14 mouse cellular contexts compared by ENCODE assay signal in the genomic region with DNA sequence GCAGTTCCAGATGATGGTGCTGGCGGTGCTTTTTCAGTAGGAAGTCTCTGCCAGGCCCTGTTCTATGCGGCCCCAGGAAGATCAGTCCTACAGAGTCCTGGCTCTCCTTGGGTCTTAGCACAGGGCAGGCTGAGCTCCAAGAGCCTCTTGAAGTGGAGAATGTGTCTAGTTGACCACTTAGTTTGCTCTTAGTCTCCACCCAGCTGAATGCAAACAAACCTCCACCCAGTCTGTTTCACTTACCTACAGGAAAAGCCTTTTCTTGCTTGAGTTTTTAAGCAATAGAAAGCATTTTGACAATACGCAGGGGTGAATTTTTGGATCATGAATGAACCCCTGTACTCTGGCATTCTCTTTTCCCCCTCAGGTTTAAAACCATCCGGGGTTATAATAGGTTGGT. TPM values are rescaled to one million over a fixed set of nuclear protein-coding genes. Genes with fewer than 3 reads are reported as not detected.
DNase-seq lines count a peak whose midpoint lies in the region; ATAC-seq and TF ChIP-seq lines count a peak whose summit lies in the region.
"Had no signal": no experiment of that assay in that cellular context is flagged by ENCODE, and none has a peak within 500 bp of the region (broad histone marks: within the 10 kb centered on the region; RNA-seq: fewer than 3 reads in every experiment).

No protein-coding gene starts in this region.

- H3K36me3 ChIP-seq in midbrain, embryonic 10.5 days: peaks cover 2% of the 10 kb centered on the region; the same call in 1 of the 2 replicates
- H3K36me3 ChIP-seq in midbrain, embryonic 16.5 days (ENCODE audit: control insufficient read depth, insufficient read depth, low read length): no peaks in the 10 kb centered on the region
- H3K36me3 ChIP-seq in lung, postnatal 0 days (ENCODE audit: insufficient read depth, low read length): no peaks in the 10 kb centered on the region
- H3K36me3 ChIP-seq in neural tube, embryonic 15.5 days: no peaks in the 10 kb centered on the region

- no peaks in the 10 kb centered on the region for H3K9me3 ChIP-seq in midbrain, embryonic 10.5 days (replicated peaks)
- H3K9me3 ChIP-seq in midbrain, embryonic 16.5 days (replicated peaks; ENCODE audit: control insufficient read depth, low read length, poor library complexity, severe bottlenecking): no peaks in the 10 kb centered on the region
- H3K9me3 ChIP-seq in lung, postnatal 0 days (ENCODE audit: low read length): no peaks in the 10 kb centered on the region
- H3K9me3 ChIP-seq in neural tube, embryonic 15.5 days (replicated peaks): no peaks in the 10 kb centered on the region

- whole genome bisulfite sequencing in cerebellum, adult 2 months: 6% methylated on average over 4 of the region's 4 CpGs
- WGBS in midbrain, embryonic 10.5 days: 86% methylated on average over 4 of the region's 4 CpGs
- 74% methylated on average over 4 of the region's 4 CpGs for WGBS in midbrain, embryonic 16.5 days
- WGBS in lung, postnatal 0 days: 42% methylated on average over 4 of the region's 4 CpGs
- 87% methylated on average over 4 of the region's 4 CpGs for WGBS in neural tube, embryonic 15.5 days

- H3K4me3 ChIP-seq in cerebellum, adult 2 months (replicated peaks; ENCODE audit: insufficient read depth, low read depth, low read length): peak overlapping the region; percentile 75
- no peak overlapping the region for H3K4me3 ChIP-seq in midbrain, embryonic 10.5 days
- H3K4me3 ChIP-seq in midbrain, embryonic 16.5 days (ENCODE audit: low read depth, low read length): no peak overlapping the region
- H3K4me3 ChIP-seq in lung, postnatal 0 days (ENCODE audit: low read depth, low read length): 0 out of 2 replicates have a peak overlapping the region, but pooled peaks have one; percentile 3
- H3K4me3 ChIP-seq in neural tube, embryonic 15.5 days (replicated peaks): no peak overlapping the region

- no peaks in the 10 kb centered on the region for H3K27me3 ChIP-seq in cerebellum, adult 2 months (ENCODE audit: control insufficient read depth, insufficient read depth, low read length)
- no peaks in the 10 kb centered on the region for H3K27me3 ChIP-seq in midbrain, embryonic 10.5 days (ENCODE audit: low read depth, poor library complexity, severe bottlenecking)
- H3K27me3 ChIP-seq in midbrain, embryonic 16.5 days (ENCODE audit: control insufficient read depth, insufficient read depth, low read depth, low read length): no peaks in the 10 kb centered on the region
- H3K27me3 ChIP-seq in lung, postnatal 0 days (replicated peaks; ENCODE audit: insufficient read depth, low read length): no peaks in the 10 kb centered on the region
- H3K27me3 ChIP-seq in neural tube, embryonic 15.5 days (replicated peaks): no peaks in the 10 kb centered on the region

- no peak overlapping the region for H3K9ac ChIP-seq in midbrain, embryonic 16.5 days (ENCODE audit: low read depth, low read length)
- H3K9ac ChIP-seq in lung, postnatal 0 days (replicated peaks; ENCODE audit: low read depth): no peak overlapping the region
- no peak overlapping the region for H3K9ac ChIP-seq in neural tube, embryonic 15.5 days (replicated peaks)

- no peak for TF ChIP-seq CTCF in cerebellum, adult 2 months (IDR thresholded peaks at IDR 0.05; ENCODE audit: borderline replicate concordance, insufficient read depth, low read depth, low read length)
- no peak for TF ChIP-seq CTCF in lung, postnatal 0 days (IDR thresholded peaks at IDR 0.05)

- ATAC-seq in midbrain, embryonic 16.5 days: no peak
- peak; percentile 74 for ATAC-seq in lung, postnatal 0 days
- ATAC-seq in neural tube, embryonic 15.5 days (ENCODE audit: low FRiP score): no peak

- TF ChIP-seq EP300 in lung, postnatal 0 days (IDR thresholded peaks at IDR 0.05): peak; percentile 85

- peaks cover 22% of the 10 kb centered on the region for H3K4me1 ChIP-seq in cerebellum, adult 2 months (ENCODE audit: control insufficient read depth, insufficient read depth, low read length)
- H3K4me1 ChIP-seq in midbrain, embryonic 10.5 days: peaks cover 49% of the 10 kb centered on the region
- peaks cover 17% of the 10 kb centered on the region for H3K4me1 ChIP-seq in midbrain, embryonic 16.5 days (ENCODE audit: control insufficient read depth, insufficient read depth, low read length)
- peaks cover 9% of the 10 kb centered on the region; the same call in 1 of the 2 replicates for H3K4me1 ChIP-seq in lung, postnatal 0 days (ENCODE audit: insufficient read depth, low read depth, low read length)
- H3K4me1 ChIP-seq in neural tube, embryonic 15.5 days: peaks cover 33% of the 10 kb centered on the region

- no peak overlapping the region for H3K4me2 ChIP-seq in midbrain, embryonic 16.5 days (ENCODE audit: low read length)
- H3K4me2 ChIP-seq in lung, postnatal 0 days (replicated peaks; ENCODE audit: low read depth, low read length): peak overlapping the region; percentile 35
- no peak overlapping the region for H3K4me2 ChIP-seq in neural tube, embryonic 15.5 days

- no peak for TF ChIP-seq POLR2A in cerebellum, adult 2 months (IDR thresholded peaks at IDR 0.05; ENCODE audit: borderline replicate concordance, insufficient read depth, low read length)

- no peak for DNase-seq in cerebellum, adult 2 months
- DNase-seq in cerebellum, adult 9-10 months: no peak
- no peak for DNase-seq in midbrain, embryonic 10.5 days (ENCODE audit: low spot score)
- peak; percentile 93 for DNase-seq in lung, postnatal 0 days (ENCODE audit: low spot score)
- DNase-seq in frontal cortex, adult 2 months (ENCODE audit: extremely low spot score in 1 of 2, low spot score in 1 of 2): no peak
- DNase-seq in thymus, postnatal 0 days (ENCODE audit: low spot score): no peak
- DNase-seq: adrenal gland, postnatal 36 days; gastrocnemius, postnatal 36 days; heart, postnatal 4 days; kidney, postnatal 14 days; layer of hippocampus, postnatal 36 days; thymus, postnatal 4 days had no signal

- H3K27ac ChIP-seq in cerebellum, adult 2 months (ENCODE audit: insufficient read depth, low read length): peak overlapping the region; percentile 49; the same call in 1 of the 2 replicates
- 0 out of 2 replicates have a peak overlapping the region, but pooled peaks have one; percentile 14 for H3K27ac ChIP-seq in midbrain, embryonic 10.5 days (replicated peaks)
- no peak overlapping the region for H3K27ac ChIP-seq in midbrain, embryonic 16.5 days (ENCODE audit: low read length)
- H3K27ac ChIP-seq in lung, postnatal 0 days (ENCODE audit: low read length): peak overlapping the region; percentile 72
- no peak overlapping the region for H3K27ac ChIP-seq in neural tube, embryonic 15.5 days (replicated peaks)

RNA-seq across cellular contexts. Expression of gene St3gal5, which starts 4.0 kb away (rescaled TPM):
- 129 TPM in 2 replicates for polyA plus RNA-seq in cerebellum, adult 2 months (2012; rRNA removed)
- 39.1 and 40.0 TPM in 2 replicates for polyA plus RNA-seq in midbrain, embryonic 10.5 days (2016; fragmentation: Nextera tagmentation; extraction: Ambion mirVana)
- 53.2 and 56.2 TPM in 2 replicates for polyA plus RNA-seq in midbrain, embryonic 16.5 days (2015; fragmentation: Nextera tagmentation; extraction: Ambion mirVana)
- polyA plus RNA-seq in lung, postnatal 0 days (2015; fragmentation: Nextera tagmentation; extraction: Ambion mirVana): 38.9 and 42.4 TPM in 2 replicates
- polyA plus RNA-seq in frontal cortex, adult 2 months (2012; rRNA removed): 120 and 124 TPM in 2 replicates
- polyA plus RNA-seq in thymus, postnatal 0 days (2015; fragmentation: Nextera tagmentation; extraction: Ambion mirVana): 2.6 TPM in 2 replicates
- 69.1 and 76.0 TPM in 2 replicates for polyA plus RNA-seq in neural tube, embryonic 15.5 days (2015; fragmentation: Nextera tagmentation; extraction: Ambion mirVana)

Comparison
In these comparisons a context has a peak if more than half of its experiments do, and no peak if none do; other contexts are left out.
1. H3K27ac ChIP-seq: peak in cerebellum, adult 2 months (single experiment), midbrain, embryonic 10.5 days (single experiment) and lung, postnatal 0 days (single experiment); none in midbrain, embryonic 16.5 days (single experiment) and neural tube, embryonic 15.5 days (single experiment).
2. H3K4me3 ChIP-seq: peak in cerebellum, adult 2 months (single experiment) and lung, postnatal 0 days (single experiment); none in midbrain, embryonic 10.5 days (single experiment), midbrain, embryonic 16.5 days (single experiment) and neural tube, embryonic 15.5 days (single experiment).
3. RNA of gene St3gal5, which starts 4.0 kb away (polyA plus RNA-seq): 129 TPM in cerebellum, adult 2 months, 120 to 124 TPM in frontal cortex, adult 2 months, 69.1 to 76.0 TPM in neural tube, embryonic 15.5 days, 53.2 to 56.2 TPM in midbrain, embryonic 16.5 days, 39.1 to 40.0 TPM in midbrain, embryonic 10.5 days and 38.9 to 42.4 TPM in lung, postnatal 0 days; 2.6 TPM in thymus, postnatal 0 days; every median in the first group is over 10 times any median in the second.